Mouse (Mus musculus) embryo, embryonic 11.5 days (tissue): Measurements from ENCODE around the gene Raf1.

Experiments
- DNase-seq: peaks from one replicate; pipeline ENCODE4 v3.0.0-alpha.2; 2012; ENCODE audit warnings: low read depth, low spot score

The Raf1 gene

DNA sequence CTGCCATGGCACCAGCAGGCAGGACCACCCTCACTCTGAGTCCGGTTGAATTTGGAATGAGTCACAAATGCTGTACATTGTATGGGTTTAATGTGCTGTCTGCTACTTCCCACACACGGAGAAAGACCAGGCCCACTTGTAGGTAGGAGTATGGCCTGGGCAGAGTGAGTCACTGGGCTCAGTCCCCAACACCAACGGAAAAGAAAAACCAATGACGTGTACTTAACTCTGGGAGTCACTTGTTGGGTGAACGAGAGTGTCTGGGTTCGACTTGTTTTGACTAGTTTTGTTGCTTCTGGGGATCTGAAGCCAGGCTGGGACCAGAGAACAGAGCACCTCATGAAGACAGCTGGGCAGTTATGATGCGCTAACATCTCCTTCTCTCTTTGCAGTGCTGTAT lies 102.3 kb downstream of the Raf1 start:
- no peak for DNase-seq
